Mouse (Mus musculus) hematopoietic stem cell, adult 5-6 weeks (primary cell): ENCODE data around the gene Stk38l. TPM values are rescaled to one million over a fixed set of nuclear protein-coding genes. Genes with fewer than 3 reads are reported as not detected.
A peak's percentile ranks its signal among the peaks of the same experiment; 100 is the strongest.

Experiments
- ATAC-seq, 2 experiments: fragments of 125-278 bp in 1 of 2; replicated peaks in 1 of 2; 2 replicates each; pipeline ENCODE4 v1.8.0; 2016 to 2017; ENCODE audit warnings: inconsistent platforms in 2 of 2, mild to moderate bottlenecking in 2 of 2, moderate number of reproducible peaks in 2 of 2, low read depth in 1 of 2, moderate TSS enrichment in 1 of 2; ENCODE audit not compliant: low FRiP score in 2 of 2, poor library complexity in 2 of 2, severe bottlenecking in 2 of 2, insufficient read depth in 1 of 2, low TSS enrichment in 1 of 2
- total RNA-seq: library from RNA; stranded (forward); fragments of 172-1452, 232-1000 nt; gene quantifications from 2 replicates; pipeline ENCODE4 v1.2.3, GENCODE M21; 2017

The Stk38l gene
- 4.3 and 5.2 TPM in 2 replicates for total RNA-seq

- ATAC-seq: peak; percentile 92 to 97
Measured at GRCm38 (mm10) chr6:146724581-146725383, at the start of gene Stk38l. Stk38l (plus strand) TSS chr6:146724995.

- ATAC-seq: no peak
Measured at GRCm38 (mm10) chr6:146676904-146677303, 47.9 kb upstream of the Stk38l start.

GRCm38 (mm10) chr6:146678136-146679070, 46.4 kb upstream of the Stk38l start:
- ATAC-seq: no peak; a peak in 1 of 4 replicates

- no peak for ATAC-seq
Measured at GRCm38 (mm10) chr6:146683881-146684280, 40.9 kb upstream of the Stk38l start.

- ATAC-seq: peak in 1 of 2 experiments; percentile 52; a peak in 2 of 4 replicates
Measured at GRCm38 (mm10) chr6:146685781-146686308, 39.0 kb upstream of the Stk38l start.

- ATAC-seq: peak; percentile 87 to 89
Measured at GRCm38 (mm10) chr6:146686463-146687196, 38.2 kb upstream of the Stk38l start.

GRCm38 (mm10) chr6:146688010-146688409, 36.8 kb upstream of the Stk38l start:
- no peak for ATAC-seq

- no peak for ATAC-seq
Measured at GRCm38 (mm10) chr6:146688861-146689260, 35.9 kb upstream of the Stk38l start.

- ATAC-seq: no peak
Measured at GRCm38 (mm10) chr6:146697767-146698166, 27.0 kb upstream of the Stk38l start.

GRCm38 (mm10) chr6:146698376-146698775, 26.4 kb upstream of the Stk38l start:
- no peak for ATAC-seq

GRCm38 (mm10) chr6:146700461-146700860, 24.3 kb upstream of the Stk38l start:
- no peak for ATAC-seq

- ATAC-seq: peak; percentile 83
Measured at GRCm38 (mm10) chr6:146702126-146702881, 22.5 kb upstream of the Stk38l start.

GRCm38 (mm10) chr6:146703351-146703750, 21.4 kb upstream of the Stk38l start:
- ATAC-seq: no peak

GRCm38 (mm10) chr6:146705631-146706030, 19.2 kb upstream of the Stk38l start:
- no peak for ATAC-seq

GRCm38 (mm10) chr6:146719606-146720005, 5.2 kb upstream of the Stk38l start:
- no peak for ATAC-seq

- no peak for ATAC-seq
Measured at GRCm38 (mm10) chr6:146723805-146724204, 990 bp upstream of the Stk38l start.
